8 mouse cellular contexts compared by ENCODE assay signal in the genomic region with DNA sequence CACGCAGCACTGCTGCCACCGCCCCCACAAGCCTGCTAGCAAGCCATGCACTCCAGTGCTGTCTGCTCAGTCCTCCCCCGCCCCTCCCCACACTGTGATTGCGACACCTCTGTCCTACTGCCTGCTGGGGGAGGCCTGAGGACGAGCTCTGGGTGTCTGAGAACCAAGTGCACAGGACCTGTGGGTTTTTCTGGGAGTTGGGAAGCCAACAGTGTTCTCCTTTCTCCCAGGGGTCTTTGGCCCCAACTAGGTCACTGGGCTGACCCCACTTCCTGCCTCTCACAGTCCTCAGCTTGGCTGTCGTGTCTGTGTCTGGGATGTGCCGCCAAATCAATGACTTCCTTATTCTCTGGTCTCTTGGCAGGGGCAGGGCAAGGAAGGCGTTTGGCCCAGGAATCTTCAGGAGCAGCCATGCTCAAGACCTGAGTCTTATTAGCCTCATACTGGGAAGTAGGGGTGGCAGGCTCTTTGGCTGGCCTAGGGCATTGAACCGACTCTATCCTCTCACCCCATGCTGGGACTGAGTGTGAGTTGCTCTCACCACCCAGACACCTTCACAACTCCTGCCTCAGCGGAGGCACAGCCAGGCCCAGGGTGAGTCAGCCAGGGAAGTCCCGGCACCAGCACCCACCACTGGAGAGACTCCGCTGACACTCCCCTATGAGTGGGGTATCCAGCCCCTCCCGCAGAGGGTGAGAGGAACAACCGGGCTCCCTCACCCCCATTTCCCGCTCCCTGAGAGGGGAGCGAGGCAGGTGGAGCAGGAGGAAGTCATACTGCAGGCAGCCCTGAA. TPM values are rescaled to one million over a fixed set of nuclear protein-coding genes. Genes with fewer than 3 reads are reported as not detected.
DNase-seq lines count a peak whose midpoint lies in the region; ATAC-seq and TF ChIP-seq lines count a peak whose summit lies in the region.

No protein-coding gene starts in this region.

- no peak for TF ChIP-seq CTCF in liver, postnatal 0 days (IDR thresholded peaks at IDR 0.05; ENCODE audit: low read depth)

- H3K4me3 ChIP-seq in heart, embryonic 10.5 days, result no peak overlapping the region
- H3K4me3 ChIP-seq in liver, postnatal 0 days (ENCODE audit: low read depth, low read length), result no peak overlapping the region

- peak overlapping the region; percentile 63 for H3K27ac ChIP-seq in heart, embryonic 10.5 days
- H3K27ac ChIP-seq in liver, postnatal 0 days (ENCODE audit: low read depth), result 0 out of 2 replicates have a peak overlapping the region, but pooled peaks have one; percentile 29

- peaks cover 49% of the 10 kb centered on the region for H3K27me3 ChIP-seq in heart, embryonic 10.5 days (ENCODE audit: insufficient read depth, poor library complexity, severe bottlenecking)
- no peaks in the 10 kb centered on the region for H3K27me3 ChIP-seq in liver, postnatal 0 days (ENCODE audit: insufficient read depth, low read length)

- no peak overlapping the region for H3K9ac ChIP-seq in liver, postnatal 0 days (replicated peaks)

- no peak overlapping the region for H3K4me2 ChIP-seq in liver, postnatal 0 days (ENCODE audit: low read depth, low read length)

- WGBS in heart, embryonic 10.5 days, result 60% methylated on average over 16 of the region's 16 CpGs
- 49% methylated on average over 15 of the region's 16 CpGs for WGBS in liver, postnatal 0 days (ENCODE audit: insufficient replicate concordance)

- no peak for TF ChIP-seq EP300 in liver, postnatal 0 days (IDR thresholded peaks at IDR 0.05; ENCODE audit: low read depth)

- no peaks in the 10 kb centered on the region for H3K36me3 ChIP-seq in heart, embryonic 10.5 days
- no peaks in the 10 kb centered on the region for H3K36me3 ChIP-seq in liver, postnatal 0 days (replicated peaks; ENCODE audit: insufficient read depth, low read length)

- no peaks in the 10 kb centered on the region for H3K9me3 ChIP-seq in heart, embryonic 10.5 days
- H3K9me3 ChIP-seq in liver, postnatal 0 days (ENCODE audit: low read length), result no peaks in the 10 kb centered on the region

- peaks cover 57% of the 10 kb centered on the region for H3K4me1 ChIP-seq in heart, embryonic 10.5 days
- H3K4me1 ChIP-seq in liver, postnatal 0 days (ENCODE audit: insufficient read depth), result peaks cover 23% of the 10 kb centered on the region

- peak; percentile 71 for DNase-seq in layer of hippocampus, adult 11-12 months (ENCODE audit: low spot score)
- no peak for DNase-seq in layer of hippocampus, adult 9-10 months (ENCODE audit: low spot score)
- peak; percentile 35 to 65 for DNase-seq in adrenal gland, postnatal 36 days
- no peak for DNase-seq in heart, embryonic 10.5 days (ENCODE audit: low spot score)
- peak; percentile 73 for DNase-seq in liver, postnatal 0 days
- DNase-seq in cerebellum, adult 11 months, result no peak
- no peak for DNase-seq in frontal cortex, postnatal 14 days (ENCODE audit: low spot score in 2 of 2)
- DNase-seq in cerebellum, postnatal 4 days (ENCODE audit: low spot score in 2 of 2), result no peak

- peak; percentile 58 for ATAC-seq in liver, postnatal 0 days

RNA-seq across cellular contexts. Expression of a gene that starts 14.3 kb away (rescaled TPM):
- 1 to 10 TPM; 4.0 to 5.6 TPM for total RNA-seq in adrenal gland, postnatal 36 days (2021)
- polyA plus RNA-seq in heart, embryonic 10.5 days (2016; fragmentation: Nextera tagmentation; extraction: Ambion mirVana), result 1.2 TPM in 2 replicates
- polyA plus RNA-seq in liver, postnatal 0 days (2015; fragmentation: Nextera tagmentation; extraction: Ambion mirVana), result 0.21 and 0.28 TPM in 2 replicates

RNA-seq across cellular contexts. Expression of a gene that starts 49.8 kb away (rescaled TPM):
- total RNA-seq in adrenal gland, postnatal 36 days (2021), result 1 to 10 TPM; 1.4 to 1.7 TPM
- 17.4 and 30.6 TPM in 2 replicates for polyA plus RNA-seq in heart, embryonic 10.5 days (2016; fragmentation: Nextera tagmentation; extraction: Ambion mirVana)
- polyA plus RNA-seq in liver, postnatal 0 days (2015; fragmentation: Nextera tagmentation; extraction: Ambion mirVana), result 2.1 and 2.5 TPM in 2 replicates

Comparison
In these comparisons a context has a peak if more than half of its experiments do, and no peak if none do; other contexts are left out.
1. DNase-seq: peak in layer of hippocampus, adult 11-12 months (single experiment), adrenal gland, postnatal 36 days (2 of 2) and liver, postnatal 0 days (single experiment); none in layer of hippocampus, adult 9-10 months (single experiment), heart, embryonic 10.5 days (single experiment), cerebellum, adult 11 months (single experiment), frontal cortex, postnatal 14 days (0 of 2) and cerebellum, postnatal 4 days (0 of 2).